Mouse (Mus musculus) hematopoietic stem cell, adult 5-6 weeks (primary cell): ENCODE data around the gene Phf24. TPM values are rescaled to one million over a fixed set of nuclear protein-coding genes. Genes with fewer than 3 reads are reported as not detected.

Source experiments
- ATAC-seq, 2 experiments: fragments of 125-278 bp in 1 of 2; replicated peaks in 1 of 2; 2 replicates each; pipeline ENCODE4 v1.8.0; 2016 to 2017; ENCODE audit warnings: inconsistent platforms in 2 of 2, mild to moderate bottlenecking in 2 of 2, moderate number of reproducible peaks in 2 of 2, low read depth in 1 of 2, moderate TSS enrichment in 1 of 2; ENCODE audit not compliant: low FRiP score in 2 of 2, poor library complexity in 2 of 2, severe bottlenecking in 2 of 2, insufficient read depth in 1 of 2, low TSS enrichment in 1 of 2
- total RNA-seq: library from RNA; stranded (forward); fragments of 172-1452, 232-1000 nt; gene quantifications from 2 replicates; pipeline ENCODE4 v1.2.3, GENCODE M21; 2017

The Phf24 gene
- total RNA-seq, 1 experiment from 2014 or later, result not detected

- no peak for ATAC-seq
Observed at GRCm38 (mm10) chr4:42944185-42944584, 27.7 kb downstream of the Phf24 start.

GRCm38 (mm10) chr4:42945043-42945442, 28.6 kb downstream of the Phf24 start:
- ATAC-seq, result no peak

GRCm38 (mm10) chr4:42945445-42945844, 29.0 kb downstream of the Phf24 start:
- ATAC-seq, result no peak

- no peak for ATAC-seq
Observed at GRCm38 (mm10) chr4:42945952-42946351, 29.5 kb downstream of the Phf24 start.

- ATAC-seq, result no peak
Observed at GRCm38 (mm10) chr4:42946733-42947290, 30.4 kb downstream of the Phf24 start.

- ATAC-seq, result no peak
Observed at GRCm38 (mm10) chr4:42948527-42948926, 32.1 kb downstream of the Phf24 start.

GRCm38 (mm10) chr4:42949051-42949675, 32.7 kb downstream of the Phf24 start:
- ATAC-seq, result no peak

- ATAC-seq, result peak; percentile 92 to 96
Observed at GRCm38 (mm10) chr4:42949676-42950051, 33.2 kb downstream of the Phf24 start, which contains the start of gene Dnajb5. Dnajb5 (plus strand) TSS chr4:42949814.

GRCm38 (mm10) chr4:42950065-42950558, 33.7 kb downstream of the Phf24 start:
- peak; percentile 14 to 63; a peak in 3 of 4 replicates for ATAC-seq

- ATAC-seq, result no peak
Observed at GRCm38 (mm10) chr4:42951206-42952195, 35.0 kb downstream of the Phf24 start.

GRCm38 (mm10) chr4:42952563-42952962, 36.1 kb downstream of the Phf24 start:
- ATAC-seq, result no peak

GRCm38 (mm10) chr4:42953435-42954094, 37.1 kb downstream of the Phf24 start:
- no peak for ATAC-seq

GRCm38 (mm10) chr4:42954297-42954696, 37.8 kb downstream of the Phf24 start:
- ATAC-seq, result no peak

GRCm38 (mm10) chr4:42955200-42955599, 38.7 kb downstream of the Phf24 start:
- no peak for ATAC-seq

- no peak for ATAC-seq
Observed at GRCm38 (mm10) chr4:42956581-42956980, 40.1 kb downstream of the Phf24 start.

- ATAC-seq, result no peak
Observed at GRCm38 (mm10) chr4:42957306-42957705, 40.8 kb downstream of the Phf24 start.

GRCm38 (mm10) chr4:42957979-42958378, 41.5 kb downstream of the Phf24 start:
- no peak for ATAC-seq
